Mouse (Mus musculus) left cerebral cortex, adult 11 months (tissue): Measurements from ENCODE around the gene B3gnt2.

Experiments used
- DNase-seq: peaks from one replicate; pipeline ENCODE4 v3.0.0; 2022; ENCODE audit warnings: low spot score

Gene B3gnt2

DNA sequence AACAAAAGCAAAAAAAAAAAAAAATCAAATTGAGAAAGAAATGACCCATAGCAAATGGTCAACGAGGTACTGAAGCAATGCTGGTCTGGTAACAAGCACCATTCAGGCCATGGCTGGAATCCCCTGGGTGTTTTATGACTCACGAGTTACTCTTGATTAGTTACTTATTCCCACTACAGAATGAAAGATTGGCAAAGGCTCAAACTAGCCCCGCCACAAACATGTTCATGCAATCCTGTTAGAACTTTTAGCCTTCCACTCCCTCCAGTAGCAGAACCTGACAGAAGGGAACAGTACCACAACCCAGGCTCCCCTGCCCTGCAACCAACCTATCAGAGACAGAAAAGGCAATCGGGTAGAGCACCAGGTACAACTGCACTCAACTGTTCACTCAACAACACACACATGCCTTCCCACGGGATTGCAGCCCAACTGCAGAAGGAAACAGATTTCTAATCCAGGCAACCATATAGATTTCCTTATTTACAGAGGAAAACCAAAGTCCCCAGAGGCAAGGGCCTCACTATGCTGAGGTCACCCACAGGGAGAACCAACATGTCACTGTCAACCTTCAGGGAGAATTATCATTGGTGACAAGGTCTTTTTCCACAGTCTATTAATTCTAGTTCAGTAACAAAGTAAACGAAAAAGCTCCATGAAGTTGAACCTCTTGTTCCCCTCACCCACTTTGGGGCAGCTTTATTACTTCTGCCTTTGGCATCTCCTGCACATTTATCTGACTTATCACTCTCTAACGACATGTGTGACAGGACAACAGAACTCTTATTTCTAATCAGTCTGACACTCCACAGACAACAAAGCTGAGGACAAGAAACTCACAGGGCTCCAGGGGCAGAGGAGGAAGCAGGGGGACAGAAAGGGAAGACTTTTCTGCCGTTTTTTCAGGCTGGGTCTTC is 12.8 kb downstream of the B3gnt2 start:
- DNase-seq: no peak

- DNase-seq: no peak
Measured at GRCm38 (mm10) chr11:22846960-22847731, 13.6 kb downstream of the B3gnt2 start.

DNA sequence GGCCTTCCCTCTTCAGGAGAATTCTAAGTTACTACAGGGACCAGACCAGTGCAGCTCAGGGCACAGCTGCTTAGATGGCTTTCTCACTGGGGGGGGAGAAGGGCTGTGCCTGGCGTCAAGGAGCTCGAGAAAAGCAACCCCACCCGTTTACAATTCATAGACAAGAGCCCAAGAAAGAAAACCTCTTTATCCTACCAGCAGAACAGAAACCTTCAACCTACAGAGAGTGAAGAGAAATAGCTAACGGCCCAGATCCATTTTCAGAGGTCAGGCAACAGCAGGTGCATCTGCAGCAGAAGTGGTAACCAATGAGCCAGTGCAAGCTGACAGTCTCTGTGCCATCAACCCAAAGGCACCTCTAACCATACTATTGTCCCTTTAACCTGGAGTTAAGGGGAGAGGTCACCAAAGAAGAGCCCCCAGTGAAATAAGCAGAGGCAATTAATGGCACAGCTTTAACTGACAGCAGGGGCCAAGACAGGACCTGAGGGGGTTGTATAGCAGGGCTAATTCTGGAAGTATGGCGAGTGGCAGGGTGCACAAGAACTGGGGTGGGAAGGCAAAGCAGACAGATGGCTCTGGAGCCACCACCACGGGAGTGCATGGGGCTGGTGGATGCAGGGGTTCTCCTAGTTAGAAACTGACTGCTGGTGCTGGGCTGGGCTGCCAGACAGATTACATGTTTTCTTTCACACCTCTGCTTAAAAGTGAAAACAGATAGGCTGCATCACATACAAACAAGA is 14.5 kb downstream of the B3gnt2 start:
- no peak for DNase-seq

DNA sequence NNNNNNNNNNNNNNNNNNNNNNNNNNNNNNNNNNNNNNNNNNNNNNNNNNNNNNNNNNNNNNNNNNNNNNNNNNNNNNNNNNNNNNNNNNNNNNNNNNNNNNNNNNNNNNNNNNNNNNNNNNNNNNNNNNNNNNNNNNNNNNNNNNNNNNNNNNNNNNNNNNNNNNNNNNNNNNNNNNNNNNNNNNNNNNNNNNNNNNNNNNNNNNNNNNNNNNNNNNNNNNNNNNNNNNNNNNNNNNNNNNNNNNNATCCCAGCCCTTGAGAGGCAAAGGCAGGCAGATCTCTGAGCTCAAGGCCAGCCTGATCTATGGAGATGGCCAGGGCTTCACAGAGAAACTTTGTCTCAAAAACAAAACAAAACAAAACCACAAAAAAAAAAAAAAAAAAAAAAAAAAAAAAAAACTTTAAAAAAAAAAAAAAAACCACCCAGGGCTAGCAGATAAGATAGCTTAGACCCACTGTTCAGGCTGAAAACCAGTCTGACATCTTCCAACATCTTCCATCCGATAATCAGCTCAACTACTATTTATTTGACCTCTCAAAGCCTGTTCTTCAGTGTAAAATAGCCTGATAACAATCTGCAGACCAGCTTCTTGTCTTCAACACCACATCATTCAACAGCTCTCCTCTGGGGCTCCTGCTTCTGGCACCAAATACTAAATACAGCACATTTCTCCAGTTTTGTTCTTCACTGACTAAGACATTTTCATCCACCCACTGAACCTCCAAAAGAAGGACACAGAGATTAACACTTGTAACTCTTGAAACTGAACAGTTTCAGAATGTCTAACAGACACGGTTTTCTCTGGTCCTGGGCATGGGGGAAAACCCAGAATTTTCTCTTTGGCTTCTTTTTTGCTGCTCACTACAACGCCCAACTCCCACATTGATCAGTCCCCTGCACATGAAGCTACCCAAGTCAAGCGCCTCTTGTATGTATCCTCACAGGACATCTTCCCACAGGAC is 15.7 kb downstream of the B3gnt2 start:
- DNase-seq: no peak

DNA sequence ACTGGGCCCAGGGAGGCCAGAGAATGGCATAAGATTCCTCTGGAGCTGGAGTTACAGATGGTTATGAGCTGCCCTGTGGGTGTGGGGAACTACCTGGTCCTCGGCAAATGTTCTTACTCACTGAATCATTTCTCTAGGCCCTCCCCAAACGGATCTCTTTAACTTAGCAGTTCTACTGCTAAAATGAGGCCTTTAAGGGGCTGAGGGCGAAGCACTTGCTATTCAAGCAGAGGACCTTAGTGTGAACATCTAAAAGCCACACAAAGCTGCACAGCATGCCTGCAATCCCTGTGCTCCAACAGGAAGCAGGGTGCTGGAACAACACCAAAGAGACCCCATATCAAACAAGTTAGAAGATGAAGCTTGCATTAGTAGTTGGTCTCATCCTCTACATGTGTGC is 21.3 kb downstream of the B3gnt2 start:
- no peak for DNase-seq

DNA sequence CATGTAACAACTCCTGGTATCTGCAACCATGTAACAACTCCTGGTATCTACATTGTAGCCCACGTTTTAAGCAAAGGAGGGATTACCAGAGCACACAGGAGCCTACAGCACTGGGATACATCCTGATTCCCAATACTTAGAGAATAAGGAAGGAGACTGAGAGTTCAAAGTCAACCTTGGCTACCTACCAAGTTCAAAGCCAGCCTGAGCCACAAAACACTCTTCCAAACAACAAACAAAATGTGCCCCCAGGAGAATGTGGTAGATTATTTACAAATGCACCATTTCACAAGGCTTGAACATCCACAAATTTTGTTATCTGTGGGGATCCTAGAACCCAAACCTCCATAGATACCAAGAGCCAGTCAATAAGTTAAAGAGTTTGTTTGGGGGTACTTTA is 22.4 kb downstream of the B3gnt2 start:
- DNase-seq: no peak

DNA sequence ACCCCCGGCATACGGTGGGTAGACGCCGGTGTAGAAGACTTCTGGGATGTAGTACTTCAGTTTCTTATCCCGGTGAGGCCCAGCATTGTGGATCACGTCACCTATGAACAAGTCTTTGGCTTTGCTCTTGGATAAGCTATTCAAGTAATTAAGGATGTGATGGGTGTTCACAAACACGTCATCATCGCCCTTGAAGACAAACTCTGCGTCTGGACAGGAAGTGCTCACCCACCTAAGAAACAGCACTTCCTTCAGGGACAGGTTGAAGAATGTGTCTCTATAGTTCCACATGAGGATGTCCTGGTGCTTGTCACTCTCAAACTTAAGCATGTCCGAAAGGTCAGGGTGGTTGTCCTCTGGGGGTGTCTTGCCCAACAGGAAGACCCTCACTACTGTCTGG is 24.5 kb downstream of the B3gnt2 start:
- no peak for DNase-seq

GRCm38 (mm10) chr11:22832600-22832999 is 28.2 kb downstream of the B3gnt2 start:
- no peak for DNase-seq

DNA sequence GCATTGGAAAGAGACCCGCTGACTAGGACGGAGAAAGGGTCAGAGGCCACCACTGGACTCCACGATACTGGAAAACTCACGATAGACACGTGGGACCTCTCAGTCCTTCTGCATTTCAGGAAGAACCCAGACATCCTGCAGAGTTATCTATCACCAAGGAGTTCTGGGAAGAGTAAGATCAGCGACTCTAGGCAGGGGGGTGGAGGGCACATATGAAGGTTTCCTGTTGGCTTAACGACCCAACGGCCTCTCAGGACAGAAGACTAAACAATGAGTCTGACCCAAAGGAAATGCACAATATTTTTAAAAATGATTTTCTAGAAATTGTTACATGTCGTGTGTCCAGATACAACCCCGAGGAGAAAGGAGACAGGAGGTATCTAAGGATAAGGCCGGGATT is 28.8 kb downstream of the B3gnt2 start:
- no peak for DNase-seq

DNA sequence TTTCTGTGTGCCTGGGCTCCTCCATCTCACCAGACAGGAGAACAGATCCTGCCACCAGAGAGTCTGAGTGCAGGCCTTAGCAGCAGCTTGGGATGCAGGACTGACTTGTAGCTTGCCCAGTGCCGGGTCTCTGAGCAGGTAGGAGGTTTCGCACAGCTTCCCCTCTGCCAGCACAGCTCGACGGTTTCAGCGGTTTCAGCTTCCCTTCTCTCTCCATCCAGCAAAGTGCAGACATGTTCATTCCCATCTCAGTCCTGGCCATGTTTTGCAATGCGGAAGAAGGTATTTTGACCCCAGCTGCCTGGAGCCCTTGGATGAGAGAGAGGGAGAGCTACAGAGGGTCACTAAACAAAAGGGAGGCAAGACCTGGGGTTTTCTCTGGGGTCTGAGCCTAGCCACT is 30.1 kb downstream of the B3gnt2 start:
- DNase-seq: no peak

DNA sequence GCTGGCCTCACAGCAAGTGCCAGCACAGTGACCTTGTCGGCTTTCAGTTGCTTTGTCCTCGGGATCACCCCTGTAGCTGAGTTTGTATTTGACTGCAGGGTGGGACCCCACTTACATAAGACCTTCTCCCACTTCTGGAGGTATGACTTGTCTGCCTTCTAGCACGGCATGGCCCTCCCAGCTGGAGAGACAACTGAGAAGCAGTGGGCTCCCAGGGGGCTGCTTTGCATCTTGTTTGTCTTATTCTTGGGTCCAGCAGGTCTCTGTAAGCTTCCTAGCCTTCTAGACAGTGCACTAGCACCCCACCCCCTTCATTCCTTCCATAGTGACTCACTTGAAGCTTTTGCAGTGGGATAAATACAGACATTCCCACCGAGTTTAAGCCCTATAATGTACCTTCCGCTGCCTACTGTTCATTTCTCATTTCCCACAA is 30.6 kb downstream of the B3gnt2 start:
- DNase-seq: no peak

- DNase-seq: no peak
Measured at GRCm38 (mm10) chr11:22828988-22829632, 31.7 kb downstream of the B3gnt2 start.

DNA sequence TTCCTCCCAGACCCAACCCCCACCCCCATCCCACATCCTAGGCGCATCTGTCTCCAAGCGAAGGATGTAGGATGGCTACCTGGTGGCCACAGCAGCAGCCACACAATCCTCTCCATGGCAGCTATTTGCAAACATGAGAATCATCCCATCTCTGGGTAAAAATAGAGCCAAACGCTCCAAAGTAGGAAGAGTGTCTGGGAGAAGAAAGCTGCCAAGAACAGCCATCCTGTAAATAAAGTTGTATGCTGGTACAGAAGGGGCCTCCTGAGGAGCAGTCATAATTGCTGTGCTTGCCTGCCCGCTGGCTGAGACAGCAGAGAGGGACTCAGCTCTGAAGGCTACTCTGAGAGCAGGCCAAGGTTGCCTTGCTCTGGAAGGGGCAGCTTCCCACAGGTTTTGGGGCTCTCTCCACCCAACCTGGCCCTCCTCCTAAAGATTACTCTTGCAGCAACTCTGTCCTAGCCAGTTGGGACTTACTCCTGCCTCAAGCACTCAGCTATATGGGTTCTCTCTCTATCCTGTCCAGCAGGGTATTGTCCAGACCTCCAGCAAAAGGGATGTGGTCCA is 33.2 kb downstream of the B3gnt2 start:
- no peak for DNase-seq

DNA sequence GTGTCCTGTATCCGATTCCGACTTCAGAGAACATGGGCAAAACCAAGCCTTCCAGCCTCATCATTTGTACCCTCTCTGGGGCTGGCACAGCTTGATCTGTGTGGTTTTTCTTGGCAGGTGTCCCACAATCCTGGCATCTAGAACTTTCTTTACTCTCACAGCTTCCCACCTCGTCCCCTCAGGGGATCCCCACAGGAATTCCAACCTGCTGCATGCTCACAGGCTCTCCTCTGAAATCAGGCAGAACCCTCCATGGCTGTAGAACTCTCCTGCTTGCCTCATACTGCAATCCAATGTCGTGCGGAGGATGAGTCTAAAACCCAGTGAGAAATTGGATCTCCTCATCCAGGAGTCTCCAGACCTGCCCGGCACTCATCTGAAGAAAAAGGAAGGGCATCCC is 34.1 kb downstream of the B3gnt2 start:
- no peak for DNase-seq

DNA sequence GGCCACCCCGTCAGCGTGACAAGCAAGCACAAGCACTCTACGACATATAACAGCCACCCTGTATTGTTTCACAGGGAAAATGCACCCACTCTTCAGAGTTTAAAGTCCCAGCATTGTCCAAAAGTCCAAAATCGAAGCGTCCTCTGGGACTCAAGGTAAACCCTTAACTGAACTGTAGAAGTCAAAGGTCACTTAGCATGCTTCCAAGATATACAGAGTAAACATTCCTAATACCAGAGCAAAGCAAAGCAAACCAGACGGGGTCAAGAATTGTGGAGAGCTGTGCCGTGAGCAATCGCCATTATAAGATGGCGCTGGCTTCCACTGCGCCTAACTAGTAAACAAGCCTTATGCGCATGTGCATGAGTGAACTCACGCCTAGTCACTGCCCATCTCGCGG is 34.7 kb downstream of the B3gnt2 start:
- DNase-seq: no peak

DNA sequence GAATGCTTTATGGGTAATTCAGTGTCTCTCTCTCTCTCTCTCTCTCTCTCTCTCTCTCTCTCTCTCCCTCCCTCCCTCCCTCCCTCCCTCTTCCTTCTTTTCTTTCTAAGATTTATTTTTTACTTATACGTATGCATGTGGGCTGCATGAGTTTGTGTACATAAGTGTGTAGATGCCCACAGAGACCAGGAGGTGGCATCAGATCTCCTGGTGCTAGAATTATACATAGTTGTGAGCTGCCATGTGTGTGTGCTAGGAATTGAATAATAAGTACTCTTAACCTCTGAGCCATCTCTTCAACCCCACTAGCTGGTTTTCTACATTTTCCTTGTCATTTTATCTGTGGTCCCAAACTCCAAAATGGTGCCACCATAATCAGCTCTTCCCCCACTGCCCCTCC is 35.2 kb downstream of the B3gnt2 start:
- no peak for DNase-seq

GRCm38 (mm10) chr11:22824049-22824705 is 36.6 kb downstream of the B3gnt2 start:
- no peak for DNase-seq

- DNase-seq: no peak
Measured at GRCm38 (mm10) chr11:22821243-22821642, 39.5 kb downstream of the B3gnt2 start.

DNA sequence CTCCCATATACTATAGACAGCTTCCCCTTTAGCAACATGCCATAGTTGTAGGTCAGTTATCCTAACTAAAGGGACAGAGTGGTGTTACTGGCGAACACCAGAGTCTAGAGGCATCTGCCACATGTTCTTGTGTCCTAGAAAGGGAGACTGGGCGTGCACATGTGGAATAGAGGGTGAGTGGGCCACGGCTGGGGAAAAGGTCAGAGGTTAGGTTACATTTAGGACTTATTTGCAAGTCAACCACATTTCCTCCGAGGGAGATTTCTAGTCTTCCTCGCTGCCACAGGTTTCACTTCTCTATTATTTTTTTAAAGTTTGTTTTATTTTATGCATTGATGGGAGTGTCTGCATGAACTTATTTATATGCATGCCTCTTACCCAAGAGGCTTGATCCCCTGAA is 42.4 kb downstream of the B3gnt2 start:
- DNase-seq: no peak

GRCm38 (mm10) chr11:22815877-22816276 is 44.9 kb downstream of the B3gnt2 start:
- no peak for DNase-seq
